Mouse (Mus musculus): ENCODE data around the gene Cyp17a1.

Cyp17a1 gene

GRCm38 (mm10) chr19:46672766-46673418, at the start of gene Cyp17a1:
Cyp17a1 (minus strand) TSS chr19:46673172.
- no peak for DNase-seq

DNA sequence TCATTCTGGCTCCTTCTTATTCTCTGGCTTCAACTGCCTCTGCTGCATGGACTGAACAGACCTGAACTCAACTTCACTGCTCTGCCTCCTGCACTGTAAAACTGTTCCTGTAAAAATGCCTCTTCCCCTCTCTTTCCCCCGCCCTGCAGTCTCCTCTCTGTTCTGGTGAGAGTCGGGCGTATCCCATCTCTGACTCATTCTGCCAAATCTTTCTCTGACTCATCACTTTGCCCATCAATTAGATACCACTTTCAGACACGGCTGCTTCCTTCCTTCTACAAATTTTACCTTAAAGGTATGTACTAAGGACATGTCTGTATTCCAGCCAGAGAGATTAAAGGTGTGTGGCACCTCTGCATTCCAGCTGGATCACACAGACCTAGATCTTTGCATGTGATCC, 45.2 kb upstream of the Cyp17a1 start:
- DNase-seq, result no peak

GRCm38 (mm10) chr19:46715016-46715415, 42.0 kb upstream of the Cyp17a1 start:
- DNase-seq, result no peak

- no peak for DNase-seq
Observed at GRCm38 (mm10) chr19:46714234-46714633, 41.3 kb upstream of the Cyp17a1 start.

GRCm38 (mm10) chr19:46710614-46711013, 37.6 kb upstream of the Cyp17a1 start:
- no peak for DNase-seq

- peak; percentile 52 for DNase-seq
Observed at GRCm38 (mm10) chr19:46707296-46708151, 34.6 kb upstream of the Cyp17a1 start, which contains the start of gene As3mt. As3mt (plus strand) TSS chr19:46707458.

DNA sequence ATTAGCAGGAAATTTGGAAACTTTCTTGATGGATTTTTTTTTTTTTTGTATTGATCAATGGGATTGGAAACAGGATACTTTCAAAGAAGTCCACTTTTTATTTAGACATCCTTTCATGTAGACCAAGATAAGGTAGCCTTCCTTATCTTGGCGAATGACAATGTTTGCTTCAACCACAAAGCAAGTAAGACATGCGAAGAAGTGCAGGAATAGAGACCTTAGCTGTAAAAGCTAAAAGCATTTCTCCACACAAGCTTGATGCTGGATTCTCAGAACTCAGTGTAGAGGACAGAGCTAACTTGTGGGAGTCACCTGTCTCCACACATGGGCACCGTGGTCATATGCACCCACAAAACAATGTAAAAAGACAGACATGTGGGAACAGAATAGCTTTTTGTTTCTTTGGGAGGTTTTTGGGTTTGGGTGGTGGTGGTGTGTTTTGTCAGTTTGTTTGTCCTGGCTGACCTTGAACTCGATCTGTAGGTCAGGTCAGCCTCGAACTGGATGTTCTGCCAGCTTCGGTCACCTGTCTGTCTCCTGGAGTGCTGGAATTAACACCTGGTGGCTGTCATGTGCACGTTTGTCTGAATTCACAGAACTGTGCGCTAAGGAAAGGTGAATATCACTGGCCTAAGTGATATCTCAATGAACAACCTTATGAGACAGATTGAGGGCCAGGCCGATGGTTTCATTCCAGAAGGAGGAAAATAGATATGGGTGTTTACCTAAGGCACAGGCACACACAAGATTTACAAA, 33.7 kb upstream of the Cyp17a1 start:
- DNase-seq, result no peak

DNA sequence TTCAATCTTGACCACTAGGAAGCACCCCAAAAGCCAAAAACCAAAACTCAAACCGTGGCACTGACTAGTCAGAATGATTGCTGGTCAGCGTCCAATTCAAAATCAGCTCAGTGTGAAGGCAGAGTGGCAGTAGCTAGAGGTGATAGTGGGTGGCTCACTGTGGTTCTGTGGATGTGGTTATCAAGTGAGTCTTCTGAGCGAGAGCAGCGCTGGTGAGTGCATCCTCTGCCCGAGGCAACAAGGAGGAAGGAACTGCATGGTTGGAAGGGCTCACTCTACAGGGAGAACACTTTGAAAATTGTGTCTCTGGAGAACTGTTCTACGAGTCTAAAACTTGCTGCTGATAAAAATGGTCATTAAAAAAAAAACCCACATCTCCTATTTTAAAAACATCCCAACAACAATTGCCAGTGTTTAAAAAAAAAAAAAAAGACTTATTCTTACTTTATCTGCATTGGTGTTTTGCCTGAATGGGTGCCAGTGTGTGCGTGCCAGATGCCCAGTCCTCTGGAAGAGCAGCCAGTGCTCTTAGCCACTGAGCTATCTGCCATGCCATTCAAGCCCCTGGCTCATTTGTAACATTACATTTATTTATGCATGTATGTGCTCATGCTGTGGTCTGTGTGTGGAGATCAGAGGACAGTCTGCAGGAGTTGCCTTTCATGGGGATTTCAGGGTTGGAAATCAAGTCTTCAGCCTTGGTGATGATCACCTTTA, 33.0 kb upstream of the Cyp17a1 start:
- no peak for DNase-seq

DNA sequence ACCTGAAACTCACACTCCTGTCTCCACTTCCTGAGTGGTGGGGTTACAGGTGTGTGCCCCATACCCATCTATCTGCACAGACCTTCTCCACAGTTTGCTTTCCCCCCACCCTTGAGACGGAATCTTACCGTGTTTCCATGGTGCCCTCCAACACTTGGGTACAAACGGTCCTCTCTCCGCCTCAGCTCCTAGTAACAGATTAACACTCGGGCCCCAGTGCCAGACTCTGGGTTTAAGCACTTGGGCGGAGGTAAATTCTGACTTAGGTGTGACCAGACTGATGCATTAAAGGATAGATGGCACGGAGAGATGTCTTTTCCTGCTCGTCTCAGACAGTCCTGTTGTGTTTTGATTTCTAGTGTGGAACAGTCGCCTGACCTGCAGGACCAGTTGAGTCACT, 28.2 kb upstream of the Cyp17a1 start:
- no peak for DNase-seq

- peak; percentile 42 for DNase-seq
Observed at GRCm38 (mm10) chr19:46699011-46699481, 26.1 kb upstream of the Cyp17a1 start.

DNA sequence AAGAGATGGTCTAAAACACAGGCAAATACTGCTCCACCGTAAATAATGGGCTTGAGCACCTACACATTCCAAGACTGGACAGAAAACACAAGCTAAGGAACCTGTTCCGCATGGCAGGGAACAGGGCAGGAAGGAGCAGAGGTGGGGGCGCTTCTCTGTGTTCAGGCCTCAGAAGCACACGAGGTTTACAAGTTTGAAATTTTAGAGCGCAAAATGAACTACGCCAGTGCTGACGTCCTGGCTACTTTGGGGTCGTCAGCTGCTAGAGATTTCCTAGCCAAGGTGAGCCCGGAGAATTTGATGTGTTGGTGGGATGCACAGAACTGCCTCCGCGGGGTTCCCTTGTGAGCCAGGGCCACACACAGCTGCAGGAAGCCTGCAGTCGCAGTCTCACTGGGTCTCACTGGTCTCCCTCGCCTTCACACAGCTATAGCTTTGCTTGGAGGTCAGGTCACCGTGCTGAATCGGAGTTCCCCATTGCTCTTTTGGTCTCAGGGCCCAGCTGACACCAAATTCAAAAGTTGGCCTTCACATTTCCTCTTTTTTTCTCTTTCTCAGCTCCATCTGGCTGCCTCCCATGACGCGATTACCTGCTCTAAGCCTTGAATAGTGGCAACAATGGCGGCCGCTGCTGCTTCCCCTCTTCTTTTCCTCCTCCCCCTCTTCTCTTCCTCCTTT, 25.0 kb upstream of the Cyp17a1 start:
- DNase-seq, result no peak

GRCm38 (mm10) chr19:46696943-46697342, 24.0 kb upstream of the Cyp17a1 start:
- no peak for DNase-seq

GRCm38 (mm10) chr19:46696482-46696881, 23.5 kb upstream of the Cyp17a1 start:
- DNase-seq, result no peak

DNA sequence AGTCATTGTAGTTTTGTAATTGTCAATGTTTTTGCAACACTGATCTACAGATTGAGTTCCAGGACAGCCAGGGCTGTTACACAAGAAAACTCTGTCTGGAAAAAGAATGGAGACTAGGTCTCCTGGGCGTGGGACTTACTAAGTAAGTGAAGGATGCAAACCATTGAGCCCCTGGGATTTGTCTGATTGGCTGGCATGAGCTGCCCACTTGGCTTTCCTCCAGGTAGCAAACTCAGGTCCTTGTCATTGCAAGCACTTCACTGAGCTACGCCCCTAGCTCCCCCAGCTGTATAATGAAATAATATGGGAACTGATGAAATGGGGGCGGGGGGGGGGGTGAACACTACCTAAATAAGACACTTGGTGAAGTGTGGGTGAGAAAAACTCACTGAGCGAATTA, 20.2 kb upstream of the Cyp17a1 start:
- DNase-seq, result no peak

- no peak for DNase-seq
Observed at GRCm38 (mm10) chr19:46691078-46691477, 18.1 kb upstream of the Cyp17a1 start.

GRCm38 (mm10) chr19:46690387-46690786, 17.4 kb upstream of the Cyp17a1 start:
- no peak for DNase-seq

GRCm38 (mm10) chr19:46689460-46690372, 16.7 kb upstream of the Cyp17a1 start, which contains the start of gene Borcs7:
Borcs7 (plus strand) TSS chr19:46689906.
- DNase-seq, result peak; percentile 95

DNA sequence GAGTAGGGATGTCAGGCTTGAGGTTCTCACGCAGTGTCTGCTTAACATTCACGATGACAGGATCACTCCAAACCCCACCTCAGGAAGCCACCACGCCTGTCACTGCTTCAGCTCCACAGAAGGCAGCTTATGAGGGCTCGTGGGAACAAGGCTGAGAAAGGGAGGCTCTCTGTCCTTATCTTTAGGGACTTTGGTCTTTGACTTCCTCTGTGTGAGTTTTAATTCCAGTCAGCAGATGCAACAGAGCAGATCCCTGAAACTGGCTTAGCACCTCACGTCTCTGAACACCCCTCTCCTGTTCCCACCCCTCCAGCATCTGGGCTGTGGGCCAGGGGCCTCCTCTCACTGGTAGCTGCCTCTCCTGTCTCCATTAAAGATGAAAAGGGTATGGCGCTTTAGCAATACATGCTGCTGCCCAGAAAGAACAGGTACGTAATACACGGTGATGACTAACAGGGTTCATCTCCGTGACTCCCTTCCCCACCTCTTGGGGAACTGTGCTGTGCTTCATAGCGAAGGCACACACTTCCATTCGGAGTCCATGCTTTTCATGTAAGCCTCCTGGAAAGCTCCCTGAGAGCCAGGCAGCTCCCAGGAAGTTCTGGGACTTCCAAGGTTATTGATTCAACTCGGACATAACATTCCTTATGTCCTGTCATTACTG, 6.9 kb upstream of the Cyp17a1 start:
- no peak for DNase-seq

DNA sequence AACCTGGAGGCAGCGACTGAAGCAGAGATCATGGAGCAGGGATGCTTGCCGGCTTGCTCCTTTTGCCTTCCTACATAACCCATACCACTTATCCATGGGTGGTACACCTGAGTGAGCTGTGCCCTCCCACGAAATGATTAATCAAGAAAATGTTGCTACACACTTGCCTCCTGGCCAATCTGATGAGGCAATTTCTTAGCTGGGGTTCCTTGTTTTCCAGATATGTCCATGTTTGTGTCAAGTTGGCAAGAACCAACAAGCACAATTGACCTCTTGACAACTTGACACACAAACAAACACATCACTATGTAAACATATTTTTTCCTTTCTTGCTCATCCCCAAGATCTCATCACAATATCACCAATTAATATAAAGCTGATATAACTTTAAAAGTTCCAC, 2.7 kb upstream of the Cyp17a1 start:
- no peak for DNase-seq

GRCm38 (mm10) chr19:46670691-46671090, 2.3 kb downstream of the Cyp17a1 start:
- DNase-seq, result peak; percentile 48
